Mouse (Mus musculus): ENCODE measurements around the gene Ing4.

The Ing4 gene

DNA sequence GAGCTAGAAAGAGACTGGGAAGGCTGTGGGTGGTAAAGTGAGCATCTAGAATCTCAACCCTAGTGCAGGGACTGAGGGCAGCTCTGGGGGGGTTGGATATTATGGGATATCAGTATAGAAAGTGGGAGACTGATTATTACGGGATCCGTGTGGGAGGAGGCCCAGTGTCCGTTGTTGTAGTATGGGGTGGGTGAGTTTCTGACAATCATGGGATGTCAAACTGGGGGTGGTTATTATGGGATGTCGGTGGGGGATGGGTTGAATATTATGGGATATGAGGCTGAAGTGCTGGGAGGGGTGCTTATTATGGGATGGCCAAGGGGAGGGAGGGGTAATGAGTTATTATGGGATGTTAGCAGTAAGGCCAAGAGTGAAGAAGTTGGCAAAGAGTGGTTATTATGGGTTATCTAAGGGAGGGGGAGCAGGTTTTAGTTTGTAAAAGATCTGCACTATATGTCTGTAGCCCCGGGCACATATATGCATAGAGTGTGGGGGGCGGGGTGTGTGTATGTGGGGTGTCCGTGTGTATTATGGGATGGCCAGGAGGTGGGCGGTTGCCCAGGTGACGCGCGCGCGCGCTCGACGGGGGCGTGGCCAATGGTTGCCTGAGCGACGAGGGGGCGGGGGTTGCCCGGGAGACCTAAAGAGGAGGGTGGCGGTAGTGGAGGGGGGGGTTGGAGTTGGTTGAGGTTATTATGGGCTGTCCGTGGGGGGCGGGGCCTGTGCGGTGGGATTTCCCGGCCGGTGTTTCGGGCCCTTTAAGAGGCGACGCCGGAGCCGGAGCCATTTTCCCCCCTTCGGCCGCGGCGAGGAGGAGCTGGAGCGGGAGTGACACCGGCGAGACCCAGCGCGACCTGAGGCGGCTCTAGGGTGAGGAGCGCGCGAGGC, 56.1 kb downstream of the Ing4 start, which contains the start of gene Chd4:
TSS of gene Chd4 (plus strand) at position 591 of the 888 bp plus-strand sequence.
- peak; percentile 98 to 99 for DNase-seq

- no peak for DNase-seq
These were observed 56.7 kb downstream of the Ing4 start for GRCm38 (mm10) chr6:125096279-125096596.

- peak; percentile 76 to 91 for DNase-seq
These were observed 57.2 kb downstream of the Ing4 start for GRCm38 (mm10) chr6:125096597-125097345.

GRCm38 (mm10) chr6:125097346-125097689, 57.8 kb downstream of the Ing4 start:
- DNase-seq: peak; percentile 27 to 63

DNA sequence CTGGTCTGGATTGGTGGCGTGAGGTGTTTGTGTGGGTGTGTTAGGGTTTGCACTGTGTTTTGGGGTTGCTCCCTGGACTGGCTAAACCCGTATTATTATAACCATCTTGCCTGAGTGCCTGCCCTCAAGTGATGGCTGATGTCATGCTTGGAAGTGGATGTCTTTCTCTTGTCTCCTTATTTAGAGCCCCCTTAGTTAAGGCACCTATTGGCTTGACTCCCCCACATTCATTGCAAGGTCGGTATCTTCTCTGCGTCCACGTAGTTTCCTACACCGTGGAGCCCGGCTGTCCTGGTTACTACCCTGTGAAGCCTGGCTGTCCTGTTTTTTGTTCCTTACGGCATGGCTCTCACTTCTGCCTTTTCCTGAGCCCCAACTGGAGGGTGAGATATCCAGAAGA, 58.4 kb downstream of the Ing4 start:
- no peak for DNase-seq

GRCm38 (mm10) chr6:125098513-125098912, 59.0 kb downstream of the Ing4 start:
- DNase-seq: no peak
